Mouse (Mus musculus): ENCODE data around the gene Gm49394. TPM values are rescaled to one million over a fixed set of nuclear protein-coding genes. Genes with fewer than 3 reads are reported as not detected.

The Gm49394 gene
- total RNA-seq, 2 experiments from 2014 or later, result not detected

Small RNA genes lying within 50 kb of the gene (microRNA-seq; reads per million reads assigned to microRNA genes)
- gene Mir483, result 547 to 1,317 reads per million in 2 experiments

Other genes with a start within 250 kb of the Gm49394 start
- gene Syt8, start 235.1 kb downstream of the Gm49394 start, total RNA-seq (2021), result not detected
- gene Tnni2, start 228.1 kb downstream of the Gm49394 start, total RNA-seq (2021), result 1 to 10 TPM; 1.9 to 4.3 TPM
- gene Lsp1, start 209.1 kb downstream of the Gm49394 start, total RNA-seq (2021), result 100 to 1,000 TPM; 111 to 116 TPM
- 1 to 10 TPM in 1 of 2 experiments, under 1 TPM in 1; 0.67 to 1.8 TPM for gene Tnnt3, start 171.1 kb downstream of the Gm49394 start, total RNA-seq (2021)
- 10 to 100 TPM in 1 of 2 experiments, 1 to 10 TPM in 1; 4.1 to 19.3 TPM for gene Mrpl23, start 137.3 kb downstream of the Gm49394 start, total RNA-seq (2021)
- gene Igf2, start 3.1 kb downstream of the Gm49394 start, total RNA-seq (2021), result 100 to 1,000 TPM; 765 to 826 TPM
- gene Ins2, start 73.4 kb upstream of the Gm49394 start, total RNA-seq (2021), result not detected